Mouse (Mus musculus) ES-Bruce4 (cell line): ENCODE results near the gene Fryl. TPM values are rescaled to one million over a fixed set of nuclear protein-coding genes. Genes with fewer than 3 reads are reported as not detected.

Experiments
- H3K27ac ChIP-seq: 2 replicates; pipeline ENCODE4 v1.5.1; 2012; ENCODE audit warnings: low read length, inconsistent platforms; ENCODE audit not compliant: insufficient read depth
- H3K27me3 ChIP-seq: 2 replicates; pipeline ENCODE4 v1.6.1; 2012; ENCODE audit warnings: mild to moderate bottlenecking, low read length, inconsistent platforms; ENCODE audit not compliant: control insufficient read depth, poor library complexity, insufficient read depth, severe bottlenecking
- H3K36me3 ChIP-seq: 2 replicates; pipeline ENCODE4 v1.6.1; 2012; ENCODE audit warnings: inconsistent platforms, mild to moderate bottlenecking, low read length, moderate library complexity; ENCODE audit not compliant: control insufficient read depth, poor library complexity, insufficient read depth, severe bottlenecking
- H3K4me1 ChIP-seq: one replicate; pipeline ENCODE4 v1.8.1; 2011; ENCODE audit warnings: low read length; ENCODE audit not compliant: control insufficient read depth, insufficient read depth
- H3K4me3 ChIP-seq: 2 replicates; pipeline ENCODE4 v1.5.1; 2011; ENCODE audit warnings: low read depth, mild to moderate bottlenecking, low read length
- H3K9ac ChIP-seq: 2 replicates; pipeline ENCODE4 v1.6.1; 2012; ENCODE audit warnings: low read depth, mild to moderate bottlenecking, inconsistent platforms; ENCODE audit not compliant: poor library complexity, severe bottlenecking
- H3K9me3 ChIP-seq: replicated peaks from 2 replicates; pipeline ENCODE4 v1.6.1; 2012; ENCODE audit warnings: mild to moderate bottlenecking, low read length, inconsistent platforms; ENCODE audit not compliant: control insufficient read depth, poor library complexity, insufficient read depth, severe bottlenecking
- CTCF ChIP-seq: IDR thresholded peaks from one replicate; pipeline ENCODE4 v1.8.1; 2011; ENCODE audit warnings: low read depth, low read length
- EP300 ChIP-seq: IDR thresholded peaks from 2 replicates; pipeline ENCODE4 v1.6.1; 2011; ENCODE audit warnings: low read depth, low read length; ENCODE audit not compliant: insufficient read depth
- POLR2A ChIP-seq: IDR thresholded peaks from one replicate; pipeline ENCODE4 v1.8.1; 2011; ENCODE audit warnings: low read length; ENCODE audit not compliant: insufficient read depth
- polyA plus RNA-seq: library from polyadenylated mRNA; stranded (reverse); fragments of >200 nt; gene quantifications from 2 replicates; pipeline ENCODE4 v1.2.4, GENCODE M21; 2011; ENCODE audit warnings: low read depth; ENCODE audit not compliant: missing spikeins, insufficient read depth, insufficient read length

Gene Fryl
- polyA plus RNA-seq, 1 experiment = 94.8 TPM

DNA sequence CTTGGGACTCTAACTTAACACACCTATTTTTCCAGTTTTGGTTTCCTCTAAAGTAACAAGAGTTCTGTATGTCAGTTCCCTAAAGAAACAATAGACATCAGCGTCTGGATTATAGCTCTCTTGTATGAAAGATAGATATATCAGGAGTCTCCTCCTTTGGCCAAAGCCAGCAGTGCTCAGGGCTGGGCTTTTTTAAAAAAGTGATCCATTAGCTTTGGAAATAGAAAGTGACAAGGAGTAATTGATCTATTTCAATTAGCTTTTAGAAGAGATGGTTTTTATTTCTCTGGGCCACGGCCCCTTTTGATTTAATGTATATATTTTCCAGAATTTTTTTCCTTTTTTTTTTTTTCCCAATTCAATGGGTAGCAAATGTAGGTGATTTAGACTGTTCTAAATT lies 261.5 kb downstream of the Fryl start:
- Histone ChIP-seq H3K9ac (no peak overlapping the region), H3K4me3 (no peak overlapping the region)

DNA sequence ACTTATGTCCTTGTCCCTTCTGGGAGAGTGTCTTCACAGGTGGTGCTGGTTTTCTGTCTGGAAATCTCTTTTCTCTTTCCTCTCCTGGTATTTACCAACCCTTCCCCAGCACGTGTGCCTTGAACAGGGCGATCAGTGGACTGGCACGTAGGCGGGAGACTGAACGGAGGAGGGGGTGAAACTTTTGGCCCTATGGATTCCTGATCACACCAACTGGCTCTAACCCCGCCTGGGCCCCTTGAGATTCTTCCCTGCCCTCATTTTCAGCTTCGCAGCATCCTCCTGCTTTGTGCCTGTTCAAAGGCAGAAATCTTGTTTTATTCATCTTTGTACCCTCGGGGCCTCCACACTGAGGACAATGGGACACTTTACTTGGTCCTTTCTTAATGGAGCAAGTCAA lies 262.0 kb downstream of the Fryl start:
- Histone ChIP-seq H3K9me3 (no peaks in the 10 kb centered on the region), H3K27ac (no peak overlapping the region), H3K9ac (no peak overlapping the region), H3K4me1 (no peaks in the 10 kb centered on the region), H3K27me3 (no peaks in the 10 kb centered on the region), H3K4me3 (no peak overlapping the region), H3K36me3 (no peaks in the 10 kb centered on the region)
- TF ChIP-seq CTCF (no peak), POLR2A (no peak), EP300 (no peak)

More for the DNA sequence above, 261.5 kb downstream of the Fryl start:
- H3K9me3 ChIP-seq = no peaks in the 10 kb centered on the region
- no peak overlapping the region for H3K27ac ChIP-seq
- no peaks in the 10 kb centered on the region for H3K36me3 ChIP-seq
- no peaks in the 10 kb centered on the region for H3K27me3 ChIP-seq
- no peaks in the 10 kb centered on the region for H3K4me1 ChIP-seq
- no peak for TF ChIP-seq CTCF

DNA sequence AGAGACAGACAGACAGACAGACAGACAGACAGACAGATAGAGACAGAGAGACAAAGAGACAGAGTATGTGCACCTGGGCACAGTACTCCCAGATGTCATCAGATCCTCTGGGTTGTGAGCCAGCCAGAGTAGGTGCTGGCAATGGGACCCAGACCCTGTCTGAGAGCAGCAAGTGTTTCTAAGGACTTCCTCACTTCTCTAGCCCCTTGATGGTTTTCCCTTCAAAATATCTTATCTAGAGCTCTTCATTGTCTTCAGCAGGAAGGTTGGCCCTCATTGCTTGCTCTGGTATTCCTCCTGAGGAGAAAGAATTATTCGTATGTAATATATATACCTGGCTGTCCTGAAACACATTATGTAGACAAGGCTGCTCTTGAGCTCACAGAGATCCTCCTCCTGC lies 263.9 kb downstream of the Fryl start:
- no peaks in the 10 kb centered on the region for H3K36me3 ChIP-seq
- H3K9ac ChIP-seq = no peak overlapping the region
- no peaks in the 10 kb centered on the region for H3K27me3 ChIP-seq
- H3K27ac ChIP-seq = no peak overlapping the region
- H3K9me3 ChIP-seq = no peaks in the 10 kb centered on the region
- TF ChIP-seq POLR2A (no peak), CTCF (no peak), EP300 (no peak)
- H3K4me1 ChIP-seq = no peaks in the 10 kb centered on the region
- H3K4me3 ChIP-seq = no peak overlapping the region

DNA sequence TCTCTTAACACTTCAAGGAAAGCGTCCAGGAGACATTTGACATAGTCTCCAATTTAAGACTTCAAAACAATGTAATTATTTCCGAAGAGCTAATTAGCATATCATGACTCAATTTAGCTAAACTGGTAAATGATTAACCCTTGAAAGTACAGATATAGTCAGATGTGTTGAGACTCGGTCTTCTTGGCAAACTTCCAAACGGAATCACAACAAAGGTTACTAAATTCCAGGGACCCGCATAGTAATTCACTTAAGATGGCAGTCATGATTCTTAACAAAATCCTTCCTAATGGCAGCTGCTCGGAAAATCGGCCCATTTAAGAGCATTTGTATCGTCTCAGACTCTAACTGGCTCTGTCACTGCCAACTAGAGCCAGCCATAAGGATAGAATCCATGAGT lies 266.7 kb downstream of the Fryl start:
- H3K9ac ChIP-seq = no peak overlapping the region

DNA sequence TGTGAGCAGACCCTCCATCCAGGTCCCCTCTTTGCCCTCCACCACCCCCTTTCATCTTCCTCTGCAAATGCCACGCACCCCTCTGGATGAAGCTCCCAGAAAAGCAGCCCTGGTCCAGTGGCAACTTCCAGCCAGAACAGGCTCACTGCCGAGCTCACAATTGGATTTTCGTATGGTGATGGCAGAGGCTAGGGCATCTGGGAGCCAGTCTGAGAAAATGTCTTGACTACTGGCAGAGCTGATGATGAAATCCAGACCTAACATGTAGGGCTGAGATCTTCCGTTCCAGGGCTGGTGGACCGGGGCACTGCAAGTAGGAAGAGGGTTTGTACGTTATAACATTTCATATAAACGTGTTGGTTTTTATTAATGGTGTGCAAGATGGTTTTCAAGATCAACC lies 268.6 kb downstream of the Fryl start:
- Histone ChIP-seq H3K27me3 (no peaks in the 10 kb centered on the region), H3K36me3 (no peaks in the 10 kb centered on the region), H3K4me3 (no peak overlapping the region), H3K9me3 (no peaks in the 10 kb centered on the region), H3K9ac (no peak overlapping the region), H3K27ac (no peak overlapping the region), H3K4me1 (no peaks in the 10 kb centered on the region)
- TF ChIP-seq CTCF (no peak), POLR2A (no peak), EP300 (no peak)

More for the DNA sequence above, 266.7 kb downstream of the Fryl start:
- H3K36me3 ChIP-seq = no peaks in the 10 kb centered on the region
- H3K4me3 ChIP-seq = no peak overlapping the region
- no peaks in the 10 kb centered on the region for H3K4me1 ChIP-seq
- no peaks in the 10 kb centered on the region for H3K9me3 ChIP-seq
- H3K27ac ChIP-seq = no peak overlapping the region
- no peaks in the 10 kb centered on the region for H3K27me3 ChIP-seq
- TF ChIP-seq CTCF = no peak
- TF ChIP-seq POLR2A = no peak
- TF ChIP-seq EP300 = no peak

DNA sequence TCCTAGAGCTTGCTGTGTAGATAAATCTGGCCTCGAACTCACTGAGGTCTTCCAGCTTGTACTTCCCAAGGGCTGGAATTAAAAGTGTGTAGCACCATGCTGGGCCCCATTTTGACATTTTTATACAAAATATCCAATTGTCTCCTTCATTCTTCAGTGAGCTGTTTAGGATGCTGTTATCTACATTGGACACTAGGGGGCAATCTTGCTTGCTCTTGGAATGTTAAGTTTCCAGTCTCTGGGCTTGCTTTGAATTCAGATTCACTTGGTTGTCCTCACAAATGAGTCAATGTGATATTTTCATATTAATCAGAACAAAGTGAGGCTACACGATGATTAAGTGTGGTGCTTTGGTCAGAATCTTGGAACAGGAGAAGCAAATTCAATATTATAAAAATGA lies 272.3 kb downstream of the Fryl start:
- Histone ChIP-seq H3K27me3 (no peaks in the 10 kb centered on the region), H3K4me1 (no peaks in the 10 kb centered on the region), H3K27ac (no peak overlapping the region), H3K4me3 (no peak overlapping the region), H3K9me3 (no peaks in the 10 kb centered on the region), H3K36me3 (no peaks in the 10 kb centered on the region), H3K9ac (no peak overlapping the region)
- no peak for TF ChIP-seq CTCF
- TF ChIP-seq EP300 = no peak
- TF ChIP-seq POLR2A = no peak
